Mouse (Mus musculus) G1E (cell line): ENCODE measurements around the gene Brk1. TPM values are rescaled to one million over a fixed set of nuclear protein-coding genes. Genes with fewer than 3 reads are reported as not detected.
A peak's percentile ranks its signal among the peaks of the same experiment; 100 is the strongest.

Source experiments
- ATAC-seq: 2 replicates; pipeline ENCODE4 v1.8.0; 2016; ENCODE audit warnings: mild to moderate bottlenecking; ENCODE audit not compliant: insufficient number of reproducible peaks, poor library complexity, low FRiP score, severe bottlenecking; ENCODE audit errors: extremely low read depth
- DNase-seq: peaks from one replicate; pipeline ENCODE4 v3.0.0; 2012; ENCODE audit warnings: low spot score
- H3K27me3 ChIP-seq: 2 replicates; pipeline ENCODE4 v1.6.1; 2012; ENCODE audit warnings: mild to moderate bottlenecking, low read length, inconsistent platforms; ENCODE audit not compliant: insufficient read depth
- H3K36me3 ChIP-seq: replicated peaks from 2 replicates; pipeline ENCODE3; 2012; ENCODE audit warnings: mild to moderate bottlenecking, inconsistent platforms
- H3K4me1 ChIP-seq: 2 replicates; pipeline ENCODE4 v1.6.1; 2012; ENCODE audit warnings: low read depth, low read length, inconsistent platforms, mixed read lengths; ENCODE audit not compliant: insufficient read depth
- H3K4me3 ChIP-seq: 2 replicates; pipeline ENCODE4 v1.5.1; 2012; ENCODE audit warnings: low read depth, mild to moderate bottlenecking, inconsistent platforms, low read length, moderate library complexity, mixed read lengths
- H3K9me3 ChIP-seq: replicated peaks from 2 replicates; pipeline ENCODE4 v1.6.1; 2012; ENCODE audit warnings: inconsistent platforms
- CTCF ChIP-seq: IDR thresholded peaks from 2 replicates; pipeline ENCODE4 v1.5.1; 2012; ENCODE audit warnings: low read depth, low read length, inconsistent platforms, mixed read lengths
- GATA1 ChIP-seq: IDR thresholded peaks from 2 replicates; pipeline ENCODE4 v1.6.1; 2012; ENCODE audit warnings: borderline replicate concordance, low read length, inconsistent platforms, mixed read lengths
- GATA2 ChIP-seq: IDR thresholded peaks from 2 replicates; pipeline ENCODE4 v1.6.1; 2012; ENCODE audit warnings: low read depth, low read length, inconsistent platforms, borderline replicate concordance
- POLR2AphosphoS5 ChIP-seq: IDR thresholded peaks from 2 replicates; pipeline ENCODE4 v1.6.1; 2012; ENCODE audit warnings: low read depth, low read length, inconsistent platforms; ENCODE audit not compliant: insufficient replicate concordance
- TAL1 ChIP-seq: conservative IDR thresholded peaks from 2 replicates; pipeline ENCODE4 v1.6.1; 2012; ENCODE audit warnings: low read depth, low read length, inconsistent platforms, mixed read lengths
- polyA plus RNA-seq: library from polyadenylated mRNA; stranded (reverse); fragments of >175 nt; gene quantifications from 2 replicates; pipeline ENCODE4 v1.2.3, GENCODE M21; 2012
- total RNA-seq, 2 experiments: library from RNA; stranded (forward) in 1 of 2; stranded (reverse) in 1 of 2; fragments of 200-1000 nt in 1 of 2; fragments of >200 nt in 1 of 2; fragmentation: Nextera tagmentation in 1 of 2; gene quantifications; 2 replicates each; pipeline ENCODE4 v1.2.3; 2014 to 2017

Brk1 gene
- total and polyA plus RNA-seq, 3 experiments, result 42.6 to 186 (median 167) TPM

DNA sequence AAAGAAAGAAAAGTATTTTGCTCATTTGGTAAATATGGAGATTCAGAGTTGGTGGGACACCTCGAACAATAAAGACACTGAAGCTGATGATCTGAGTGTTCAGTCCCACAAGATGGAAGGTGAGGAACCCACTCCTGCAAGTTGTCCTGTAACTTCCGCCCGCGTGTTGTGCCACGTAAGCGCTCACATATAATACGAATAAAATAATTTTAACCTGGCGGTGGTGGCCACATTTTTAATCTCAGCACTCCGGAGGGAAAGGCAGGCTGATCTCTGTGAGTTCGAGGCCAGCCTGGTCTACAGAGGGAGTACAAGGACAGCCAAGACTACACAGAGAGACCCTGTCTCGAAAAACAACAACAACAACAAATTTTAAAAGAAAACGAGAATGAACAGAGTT is 579 bp upstream of the Brk1 start:
- no peaks in the 10 kb centered on the region for H3K9me3 ChIP-seq
- peak overlapping the region; percentile 95 for H3K4me3 ChIP-seq
- DNase-seq, result no peak
- no peaks in the 10 kb centered on the region for H3K27me3 ChIP-seq
- H3K36me3 ChIP-seq, result peaks cover 41% of the 10 kb centered on the region
- peaks cover 36% of the 10 kb centered on the region for H3K4me1 ChIP-seq
- TF ChIP-seq CTCF (no peak), GATA1 (no peak), GATA2 (no peak), TAL1 (no peak), POLR2AphosphoS5 (no peak)
- no peak for ATAC-seq

DNA sequence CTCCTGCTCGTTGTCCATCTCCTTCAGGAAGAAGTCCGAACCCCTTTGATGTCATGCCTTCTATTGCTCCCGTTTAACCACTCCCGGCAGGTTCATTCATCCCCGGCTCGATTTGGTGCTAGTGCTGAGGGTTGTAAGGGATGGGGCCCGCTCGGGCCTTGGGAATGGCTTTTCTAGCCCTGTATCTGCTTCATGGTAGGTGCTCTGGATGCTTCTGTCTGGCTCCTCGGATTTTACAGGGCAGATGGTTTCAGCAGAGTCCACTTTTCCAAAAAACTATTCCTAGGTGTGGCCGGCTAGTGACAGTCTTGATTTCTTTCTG is 613 bp downstream of the Brk1 start:
- no peaks in the 10 kb centered on the region for H3K9me3 ChIP-seq
- DNase-seq (no peak), ATAC-seq (no peak)
- peaks cover 44% of the 10 kb centered on the region for H3K36me3 ChIP-seq
- no peaks in the 10 kb centered on the region for H3K27me3 ChIP-seq
- peaks cover 36% of the 10 kb centered on the region for H3K4me1 ChIP-seq
- TF ChIP-seq TAL1 (no peak), POLR2AphosphoS5 (no peak), GATA1 (no peak), CTCF (no peak), GATA2 (no peak)
- H3K4me3 ChIP-seq, result peak overlapping the region; percentile 95

DNA sequence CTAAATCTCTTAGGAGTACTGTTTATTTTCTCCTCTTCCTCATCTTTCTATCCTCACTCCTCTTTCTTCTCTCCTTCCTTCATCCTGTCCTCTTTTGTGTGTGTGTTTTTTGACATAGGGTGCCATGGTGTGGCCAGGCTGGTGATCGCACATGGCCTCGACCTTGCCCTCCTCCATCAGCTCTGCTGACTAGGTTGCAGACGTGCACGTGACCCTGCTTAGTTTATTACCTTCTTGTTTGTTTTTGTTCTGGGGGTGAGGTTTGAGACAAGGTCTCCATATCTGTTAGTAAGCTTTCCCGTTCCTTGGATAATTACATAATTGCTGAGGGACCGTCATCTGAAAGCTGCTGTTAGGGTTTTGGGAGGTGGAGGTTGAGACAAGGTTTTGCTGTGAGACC is 4.3 kb downstream of the Brk1 start:
- no peak for DNase-seq
- Histone ChIP-seq H3K4me3 (no peak overlapping the region), H3K36me3 (peaks cover 75% of the 10 kb centered on the region), H3K9me3 (no peaks in the 10 kb centered on the region), H3K4me1 (peaks cover 30% of the 10 kb centered on the region), H3K27me3 (no peaks in the 10 kb centered on the region)
- no peak for ATAC-seq
- TF ChIP-seq TAL1, result no peak
- TF ChIP-seq GATA1, result no peak
- no peak for TF ChIP-seq CTCF
- TF ChIP-seq POLR2AphosphoS5, result no peak
- no peak for TF ChIP-seq GATA2

DNA sequence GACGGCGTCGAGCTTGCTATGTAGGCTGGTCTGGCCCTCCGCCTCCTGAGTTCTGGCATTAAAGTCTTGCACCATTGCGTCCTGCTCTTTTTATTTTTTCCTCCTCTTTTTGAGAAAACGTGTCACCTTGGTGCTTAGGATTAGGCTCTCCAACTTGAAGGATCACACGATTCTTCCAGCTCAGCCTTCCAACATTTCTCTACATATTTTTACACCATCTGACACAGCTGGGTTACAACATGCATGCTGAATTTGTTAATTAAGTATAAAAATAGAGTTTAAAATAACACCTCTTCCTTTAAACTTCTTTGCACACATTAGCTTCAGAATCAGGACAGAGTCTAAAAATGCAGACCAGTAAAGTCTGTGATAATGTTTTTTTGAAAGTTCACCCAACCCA is 4.7 kb downstream of the Brk1 start:
- DNase-seq (no peak), ATAC-seq (no peak)
- TF ChIP-seq CTCF, result no peak
- TF ChIP-seq GATA2, result no peak
- no peak for TF ChIP-seq TAL1
- TF ChIP-seq POLR2AphosphoS5, result no peak
- Histone ChIP-seq H3K4me1 (peaks cover 26% of the 10 kb centered on the region), H3K4me3 (no peak overlapping the region), H3K9me3 (no peaks in the 10 kb centered on the region), H3K36me3 (peaks cover 79% of the 10 kb centered on the region), H3K27me3 (no peaks in the 10 kb centered on the region)

GRCm38 (mm10) chr6:113612258-113612969 is 7.8 kb downstream of the Brk1 start:
- H3K27me3 ChIP-seq, result no peaks in the 10 kb centered on the region
- ATAC-seq (no peak), DNase-seq (no peak)
- H3K9me3 ChIP-seq, result no peaks in the 10 kb centered on the region
- H3K36me3 ChIP-seq, result peaks cover 96% of the 10 kb centered on the region
- H3K4me1 ChIP-seq, result peaks cover 5% of the 10 kb centered on the region; the same call in 1 of the 2 replicates
- H3K4me3 ChIP-seq, result no peak overlapping the region
- TF ChIP-seq GATA2, result no peak
- no peak for TF ChIP-seq CTCF
- no peak for TF ChIP-seq GATA1
- TF ChIP-seq TAL1, result no peak
- TF ChIP-seq POLR2AphosphoS5, result no peak

DNA sequence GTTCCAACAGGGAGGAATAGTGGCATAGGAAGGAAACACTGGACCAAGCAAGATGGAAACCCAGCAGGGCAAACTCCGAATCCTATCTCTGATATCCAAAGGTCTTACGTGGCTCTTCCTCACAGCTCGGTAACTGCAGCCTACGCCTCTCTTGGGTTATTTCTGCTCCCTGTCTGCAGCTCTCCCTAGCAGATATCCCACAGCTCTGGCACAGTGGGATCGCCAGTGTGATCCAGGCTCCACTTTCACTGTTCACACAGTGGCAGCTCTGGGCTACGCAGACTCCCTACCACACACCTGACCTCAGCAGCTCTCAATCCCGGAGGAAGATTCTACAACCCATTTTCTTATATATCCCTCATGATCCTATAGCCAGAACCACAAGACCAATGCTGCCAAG is 9.6 kb downstream of the Brk1 start:
- Histone ChIP-seq H3K36me3 (peaks cover 94% of the 10 kb centered on the region), H3K27me3 (no peaks in the 10 kb centered on the region), H3K4me1 (peaks cover 4% of the 10 kb centered on the region), H3K4me3 (no peak overlapping the region), H3K9me3 (no peaks in the 10 kb centered on the region)
- no peak for DNase-seq
- TF ChIP-seq POLR2AphosphoS5 (no peak), CTCF (no peak), GATA2 (no peak), GATA1 (no peak), TAL1 (no peak)
- ATAC-seq, result no peak

- Histone ChIP-seq H3K4me1 (peaks cover 4% of the 10 kb centered on the region), H3K27me3 (no peaks in the 10 kb centered on the region), H3K4me3 (no peak overlapping the region), H3K36me3 (peaks cover 87% of the 10 kb centered on the region), H3K9me3 (no peaks in the 10 kb centered on the region)
- no peak for DNase-seq
- no peak for TF ChIP-seq TAL1
- no peak for TF ChIP-seq GATA2
- no peak for TF ChIP-seq CTCF
- TF ChIP-seq POLR2AphosphoS5, result no peak
- TF ChIP-seq GATA1, result no peak
- no peak for ATAC-seq
These were observed 10.4 kb downstream of the Brk1 start for GRCm38 (mm10) chr6:113614997-113615396.
